Mouse (Mus musculus): ENCODE results near the gene Vmn2r97.
"Not testable (repeated sequence)": the region's sequence is repeated elsewhere in the genome, so short reads cannot be mapped to it uniquely, and the experiment has no call there.

Gene Vmn2r97

GRCm38 (mm10) chr17:18914000-18914399, at the start of gene Vmn2r97:
TSS of gene Vmn2r97 (plus strand) at chr17:18914300.
- DNase-seq (ENCODE audit: low spot score in 2 of 2) = not testable (repeated sequence)

- not testable (repeated sequence) for DNase-seq (ENCODE audit: low spot score in 2 of 2)
Measured at GRCm38 (mm10) chr17:18882436-18882835, 31.7 kb upstream of the Vmn2r97 start.

GRCm38 (mm10) chr17:18889745-18890329, 24.3 kb upstream of the Vmn2r97 start:
- no peak for DNase-seq (ENCODE audit: low spot score in 2 of 2)

- DNase-seq (ENCODE audit: low spot score in 2 of 2) = not testable (repeated sequence)
Measured at GRCm38 (mm10) chr17:18957800-18958199, 43.7 kb downstream of the Vmn2r97 start.

- DNase-seq (ENCODE audit: low spot score in 2 of 2) = peak; percentile 2 to 4
Measured at GRCm38 (mm10) chr17:18968371-18969275, 54.5 kb downstream of the Vmn2r97 start.

All from heart, adult 9 months (tissue).